ENCODE assay signal across 18 mouse cellular contexts in genomic region chr10:116562210-116562609, GRCm38 (mm10). TPM values are rescaled to one million over a fixed set of nuclear protein-coding genes. Genes with fewer than 3 reads are reported as not detected.
A peak's percentile ranks its signal among the peaks of the same experiment; 100 is the strongest.
DNase-seq lines count a peak whose midpoint lies in the region; ATAC-seq lines count a peak whose summit lies in the region.
"Had no signal": no experiment of that assay in that cellular context is flagged by ENCODE, and none has a peak within 500 bp of the region (broad histone marks: within the 10 kb centered on the region; RNA-seq: fewer than 3 reads in every experiment).

No protein-coding gene starts in this region.

- no peak overlapping the region for H3K27ac ChIP-seq in neural tube, embryonic 12.5 days
- H3K27ac ChIP-seq: embryonic facial prominence, embryonic 15.5 days; gastrocnemius, adult 2 months; hindbrain, embryonic 15.5 days; limb, embryonic 10.5 days; liver, embryonic 14.5 days had no signal

- no peaks in the 10 kb centered on the region for H3K36me3 ChIP-seq in neural tube, embryonic 12.5 days
- H3K36me3 ChIP-seq: embryonic facial prominence, embryonic 15.5 days; hindbrain, embryonic 15.5 days had no signal

- no peak for DNase-seq in frontal cortex, postnatal 36 days (ENCODE audit: low spot score in 2 of 2)
- no peak for DNase-seq in neural tube, embryonic 10.5 days (ENCODE audit: extremely low spot score, low spot score)
- peak; percentile 99 for DNase-seq in R1 (ENCODE audit: low read depth, low spot score)
- no peak for DNase-seq in urinary bladder, adult 18-20 months (ENCODE audit: low spot score in 2 of 2)
- no peak for DNase-seq in thymus, postnatal 4 days
- DNase-seq: cerebellum, adult 11-12 months; gastrocnemius, adult 2 months; heart, adult 18-20 months; kidney, adult 18-20 months; kidney, postnatal 25 days; layer of hippocampus, postnatal 36 days had no signal

- no peak overlapping the region for H3K4me2 ChIP-seq in neural tube, embryonic 12.5 days (replicated peaks)
- H3K4me2 ChIP-seq: embryonic facial prominence, embryonic 15.5 days; hindbrain, embryonic 15.5 days had no signal

- no peaks in the 10 kb centered on the region for H3K9me3 ChIP-seq in neural tube, embryonic 12.5 days
- H3K9me3 ChIP-seq: embryonic facial prominence, embryonic 15.5 days; hindbrain, embryonic 15.5 days; limb, embryonic 10.5 days had no signal

- no peaks in the 10 kb centered on the region for H3K27me3 ChIP-seq in neural tube, embryonic 12.5 days (replicated peaks)
- H3K27me3 ChIP-seq: embryonic facial prominence, embryonic 15.5 days; hindbrain, embryonic 15.5 days had no signal

- ATAC-seq in frontal cortex, adult (ENCODE audit: low TSS enrichment), result 0 out of 2 replicates have a peak, but pooled peaks have one; percentile 6
- 0 out of 2 replicates have a peak, but pooled peaks have one; percentile 37 for ATAC-seq in neural tube, embryonic 12.5 days (ENCODE audit: low FRiP score, low read depth)
- peak; percentile 75 for ATAC-seq in megakaryocyte progenitor cell, adult 5-6 weeks (replicated peaks; ENCODE audit: poor library complexity)

- H3K4me3 ChIP-seq in neural tube, embryonic 12.5 days, result no peak overlapping the region
- H3K4me3 ChIP-seq: embryonic facial prominence, embryonic 15.5 days; gastrocnemius, adult 2 months; hindbrain, embryonic 15.5 days; limb, embryonic 10.5 days had no signal

- WGBS in neural tube, embryonic 12.5 days, result 25% methylated on average over 4 of the region's 4 CpGs

- H3K9ac ChIP-seq in neural tube, embryonic 12.5 days, result no peak overlapping the region
- H3K9ac ChIP-seq: embryonic facial prominence, embryonic 15.5 days; hindbrain, embryonic 15.5 days; liver, embryonic 14.5 days had no signal

- peaks cover 5% of the 10 kb centered on the region; the same call in 1 of the 2 replicates for H3K4me1 ChIP-seq in neural tube, embryonic 12.5 days
- H3K4me1 ChIP-seq: hindbrain, embryonic 15.5 days; limb, embryonic 10.5 days had no signal

RNA-seq across cellular contexts. Expression of gene Cnot2, which starts 19.1 kb away (rescaled TPM):
- 113 and 119 TPM in 2 replicates for polyA plus RNA-seq in neural tube, embryonic 12.5 days (2016; fragmentation: Nextera tagmentation; extraction: Ambion mirVana)
- 76.0 and 100 TPM in 2 replicates for total RNA-seq in megakaryocyte progenitor cell, adult 5-6 weeks (2015)
- total RNA-seq in megakaryocyte progenitor cell, adult 5-6 weeks (2017), result 101 and 115 TPM in 2 replicates

Comparison
In these comparisons a context has a peak if more than half of its experiments do, and no peak if none do; other contexts are left out.
1. ATAC-seq: peak in every context shown above with its lines; median percentile 75 in megakaryocyte progenitor cell, adult 5-6 weeks; 37 in neural tube, embryonic 12.5 days; 6 in frontal cortex, adult.